Mouse (Mus musculus) right cerebral cortex, postnatal 14 days (tissue): ENCODE measurements at regions not wholly inside any gene's neighbourhood (a gene's known extent, or its start where the extent isn't known, plus 50 kb on each side); places are given as distances from the start of the nearest gene placed in this dataset.
"Not testable (repeated sequence)": the region's sequence is repeated elsewhere in the genome, so short reads cannot be mapped to it uniquely, and the experiment has no call there.

Experiments
- DNase-seq: peaks from one replicate; pipeline ENCODE4 v3.0.0; 2022

GRCm38 (mm10) chr14:104410730-104411129 is 57.1 kb downstream of the Pou4f1 start:
- DNase-seq: no peak

GRCm38 (mm10) chr14:104410292-104410691 is 57.5 kb downstream of the Pou4f1 start:
- no peak for DNase-seq

GRCm38 (mm10) chr14:104406062-104406461 is 61.7 kb downstream of the Pou4f1 start:
- no peak for DNase-seq

GRCm38 (mm10) chr14:104389297-104390071 is 78.3 kb downstream of the Pou4f1 start:
- DNase-seq: no peak

- no peak for DNase-seq
These were observed 78.9 kb downstream of the Pou4f1 start for GRCm38 (mm10) chr14:104388879-104389278.

- DNase-seq: no peak
These were observed 86.8 kb downstream of the Pou4f1 start for GRCm38 (mm10) chr14:104380986-104381385.

GRCm38 (mm10) chr14:104372776-104373175 is 95.0 kb downstream of the Pou4f1 start:
- no peak for DNase-seq

GRCm38 (mm10) chr14:104356636-104357035 is 111.2 kb downstream of the Pou4f1 start:
- no peak for DNase-seq

- DNase-seq: not testable (repeated sequence)
These were observed 131.0 kb downstream of the Pou4f1 start for GRCm38 (mm10) chr14:104336783-104337182.

GRCm38 (mm10) chr14:104326089-104326488 is 141.7 kb downstream of the Pou4f1 start:
- DNase-seq: no peak

- no peak for DNase-seq
These were observed 167.7 kb downstream of the Pou4f1 start for GRCm38 (mm10) chr14:104300141-104300540.

- no peak for DNase-seq
These were observed 169.5 kb downstream of the Pou4f1 start for GRCm38 (mm10) chr14:104298312-104298711.

GRCm38 (mm10) chr14:104297316-104298311 is 170.2 kb downstream of the Pou4f1 start:
- no peak for DNase-seq

- DNase-seq: no peak
These were observed 174.0 kb downstream of the Pou4f1 start for GRCm38 (mm10) chr14:104293814-104294213.

- no peak for DNase-seq
These were observed 174.7 kb downstream of the Pou4f1 start for GRCm38 (mm10) chr14:104293147-104293546.

- no peak for DNase-seq
These were observed 187.4 kb downstream of the Pou4f1 start for GRCm38 (mm10) chr14:104280353-104280752.

- DNase-seq: no peak
These were observed 187.9 kb downstream of the Pou4f1 start for GRCm38 (mm10) chr14:104279890-104280289.

- DNase-seq: no peak
These were observed 193.0 kb downstream of the Pou4f1 start for GRCm38 (mm10) chr14:104274752-104275151.

- no peak for DNase-seq
These were observed 202.7 kb downstream of the Pou4f1 start for GRCm38 (mm10) chr14:104264919-104265764.

GRCm38 (mm10) chr14:104216965-104217364 is 250.8 kb downstream of the Pou4f1 start:
- no peak for DNase-seq

- DNase-seq: no peak
These were observed 257.1 kb downstream of the Pou4f1 start for GRCm38 (mm10) chr14:104210719-104211118.

- no peak for DNase-seq
These were observed 258.9 kb downstream of the Pou4f1 start for GRCm38 (mm10) chr14:104208855-104209254.
